Mouse (Mus musculus): ENCODE measurements around the gene Ncapd3. TPM values are rescaled to one million over a fixed set of nuclear protein-coding genes. Genes with fewer than 3 reads are reported as not detected.

The Ncapd3 gene
- total RNA-seq (2021) = 20.2 and 22.2 TPM in 2 replicates
- long read RNA-seq, experiment 1, full-length matches to known transcripts = 3 of 6 reads
- long read RNA-seq, experiment 1, partial matches to known transcripts = 1 of 6 reads
- long read RNA-seq, experiment 1, other reads (novel, unspliced or antisense) = 2 of 6 reads
- long read RNA-seq, experiment 2, full-length matches to known transcripts = 3 of 7 reads
- long read RNA-seq, experiment 2, partial matches to known transcripts = 3 of 7 reads
- long read RNA-seq, experiment 2, other reads (novel, unspliced or antisense) = 1 of 7 reads

GRCm38 (mm10) chr9:27029828-27030762 is at the start of gene Ncapd3, which contains the start of gene Vps26b:
TSS of gene Ncapd3 (plus strand) at chr9:27030175.
TSS of gene Vps26b (minus strand) at chr9:27030065.
- DNase-seq = peak; percentile 98

DNA sequence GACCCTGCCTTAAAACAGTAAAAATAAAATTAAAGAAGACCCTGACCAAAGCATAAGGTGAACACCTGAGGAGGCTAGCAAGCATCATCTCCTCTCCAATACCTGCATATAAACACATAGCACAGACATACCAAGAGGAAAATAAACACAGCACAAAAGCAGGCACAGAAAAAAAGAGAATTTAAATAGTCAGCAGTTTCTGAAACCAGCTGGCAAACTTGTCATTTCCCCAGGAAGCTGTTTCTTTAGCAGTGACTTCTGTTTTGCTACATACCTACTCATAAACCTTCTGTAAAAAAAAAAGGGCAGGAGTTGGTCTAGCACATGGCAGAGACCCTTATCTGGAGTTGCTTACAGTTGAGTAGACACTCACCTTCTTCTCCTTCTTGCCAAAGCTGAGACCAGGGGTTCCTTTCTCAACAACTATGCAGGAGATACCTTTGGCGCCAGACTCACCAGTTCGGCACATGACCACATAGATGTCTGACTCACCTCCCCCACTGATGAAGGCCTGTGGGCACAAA is 44.8 kb upstream of the Ncapd3 start:
- DNase-seq = no peak

GRCm38 (mm10) chr9:26985668-26986277 is 44.2 kb upstream of the Ncapd3 start:
- DNase-seq = no peak

- no peak for DNase-seq
Observed at GRCm38 (mm10) chr9:26990181-26990580, 39.8 kb upstream of the Ncapd3 start.

DNA sequence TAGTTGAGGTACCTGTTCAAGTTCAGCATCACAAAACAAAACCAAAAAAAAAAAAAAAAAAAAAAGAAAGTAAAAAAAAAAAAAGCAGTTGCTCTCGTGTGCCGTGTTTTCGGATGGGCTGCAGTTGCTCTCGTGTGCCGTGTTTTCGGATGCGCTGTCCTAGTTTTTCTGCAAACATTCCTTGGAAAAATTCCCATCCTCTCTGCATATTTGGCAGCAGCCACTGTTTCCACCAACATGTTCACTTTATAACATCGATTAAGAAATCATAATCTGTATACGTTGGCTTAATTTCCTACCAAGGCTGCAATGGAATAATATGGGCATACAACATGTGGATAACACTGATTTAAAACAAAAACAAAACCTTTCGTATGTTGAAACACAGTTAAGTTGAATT is 36.9 kb upstream of the Ncapd3 start:
- DNase-seq = no peak

GRCm38 (mm10) chr9:26993900-26994299 is 36.1 kb upstream of the Ncapd3 start:
- no peak for DNase-seq

DNA sequence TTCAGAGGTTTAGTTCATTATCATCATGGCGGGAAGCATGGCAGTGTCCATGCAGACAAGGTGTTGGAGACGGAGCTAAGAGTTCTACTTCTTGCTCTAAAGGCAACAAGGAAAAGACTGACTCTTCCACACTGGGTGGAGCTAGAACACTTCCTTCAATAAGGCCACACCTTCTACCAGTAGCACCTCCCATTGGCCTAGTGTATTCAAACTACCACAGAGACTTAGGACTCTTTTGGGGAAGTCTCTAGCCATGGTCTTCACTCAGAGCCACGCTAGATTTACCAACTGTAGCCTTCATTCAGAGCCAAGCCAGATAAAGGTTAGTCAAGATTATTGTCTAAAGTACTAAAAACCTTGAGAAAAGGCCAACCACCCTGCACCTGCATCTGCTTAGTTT is 32.9 kb upstream of the Ncapd3 start:
- no peak for DNase-seq

DNA sequence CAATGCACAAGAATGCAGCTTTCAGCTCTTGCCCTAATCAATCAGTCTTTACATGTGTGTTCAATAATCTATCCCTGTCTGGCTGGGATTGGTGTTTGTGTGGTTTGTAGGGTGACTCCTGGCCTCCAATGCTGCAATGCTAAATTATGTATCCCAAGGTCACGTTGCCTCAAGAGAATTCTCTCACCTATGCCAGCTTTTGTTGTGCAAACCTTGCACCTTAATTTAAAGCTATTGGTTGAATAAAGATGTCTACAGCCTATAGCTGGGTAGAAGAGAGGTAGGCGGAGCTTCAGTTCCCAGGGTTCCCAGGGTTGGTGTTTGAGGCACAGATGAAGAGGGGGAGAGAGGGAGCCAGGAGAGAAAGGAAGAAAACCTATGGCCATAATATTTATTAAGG is 32.5 kb upstream of the Ncapd3 start:
- DNase-seq = no peak

DNA sequence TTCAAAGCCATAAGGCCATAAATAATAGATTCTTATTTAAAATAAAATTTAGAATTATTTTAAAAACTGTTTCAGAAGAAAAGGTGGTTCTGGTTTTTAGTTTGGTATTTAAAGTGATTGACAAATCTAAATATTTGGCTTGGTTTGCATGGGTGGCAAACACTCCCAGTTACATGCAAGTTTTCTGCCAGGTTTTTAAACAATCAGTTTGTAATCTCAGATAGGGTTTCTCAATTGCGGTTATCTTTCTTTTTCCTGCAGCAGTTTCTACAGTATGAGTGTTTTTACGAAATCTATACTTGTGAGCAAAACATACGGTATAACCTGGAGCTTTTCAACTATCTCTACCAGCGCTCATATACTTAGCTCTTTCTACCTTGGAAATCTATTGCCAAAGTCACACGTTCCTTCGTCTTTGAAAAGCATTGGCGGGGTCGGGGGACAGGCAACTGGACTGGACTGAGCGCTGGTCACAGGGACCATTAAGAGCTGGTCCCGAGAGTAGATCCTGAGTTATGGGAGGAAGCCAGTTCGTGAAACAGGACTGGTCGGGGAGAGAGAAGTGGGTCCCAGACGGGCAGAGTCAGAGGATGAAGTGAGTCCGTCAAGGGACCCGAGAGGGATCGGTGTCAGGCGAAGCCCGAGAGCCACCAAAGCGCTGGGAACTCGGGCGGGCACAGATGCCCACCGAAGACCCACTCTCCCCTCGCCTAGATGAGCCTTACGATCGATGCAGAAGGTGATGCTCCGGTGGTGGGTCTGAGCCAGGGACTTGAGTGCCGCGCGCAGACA is 31.1 kb upstream of the Ncapd3 start:
- DNase-seq = peak; percentile 53

GRCm38 (mm10) chr9:26999461-27000395 is 30.2 kb upstream of the Ncapd3 start, which contains the start of the genes Acad8 and Thyn1:
TSS of gene Acad8 (minus strand) at chr9:26999566.
TSS of gene Thyn1 (plus strand) at chr9:26999710.
- peak; percentile 98 for DNase-seq

- DNase-seq = no peak
Observed at GRCm38 (mm10) chr9:27005231-27005630, 24.7 kb upstream of the Ncapd3 start.

GRCm38 (mm10) chr9:27005933-27006332 is 24.0 kb upstream of the Ncapd3 start:
- no peak for DNase-seq

GRCm38 (mm10) chr9:27006866-27007265 is 23.1 kb upstream of the Ncapd3 start:
- DNase-seq = no peak

DNA sequence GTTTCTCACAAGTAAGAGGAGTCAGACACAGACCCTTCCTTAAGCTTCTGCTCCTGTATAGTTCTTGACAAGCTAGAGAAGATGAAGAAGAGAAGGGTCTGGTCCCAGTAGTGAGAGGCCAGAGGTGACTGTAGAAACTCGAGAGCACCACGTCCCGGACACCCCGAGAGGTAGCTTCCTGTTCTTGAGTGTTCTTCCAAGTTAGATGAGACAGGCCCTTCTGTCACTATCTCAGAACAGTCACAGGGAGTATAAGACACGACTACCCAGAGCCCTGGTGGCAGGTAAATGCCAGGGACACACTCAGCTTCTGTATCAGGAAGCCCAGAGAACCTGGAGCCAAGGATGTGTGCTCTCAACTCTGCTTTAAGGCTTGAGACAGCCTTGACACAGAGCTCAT is 20.7 kb upstream of the Ncapd3 start:
- DNase-seq = no peak

- no peak for DNase-seq
Observed at GRCm38 (mm10) chr9:27011572-27011971, 18.4 kb upstream of the Ncapd3 start.

GRCm38 (mm10) chr9:27018961-27019360 is 11.0 kb upstream of the Ncapd3 start:
- DNase-seq = no peak

- no peak for DNase-seq
Observed at GRCm38 (mm10) chr9:27023681-27024080, 6.3 kb upstream of the Ncapd3 start.

DNA sequence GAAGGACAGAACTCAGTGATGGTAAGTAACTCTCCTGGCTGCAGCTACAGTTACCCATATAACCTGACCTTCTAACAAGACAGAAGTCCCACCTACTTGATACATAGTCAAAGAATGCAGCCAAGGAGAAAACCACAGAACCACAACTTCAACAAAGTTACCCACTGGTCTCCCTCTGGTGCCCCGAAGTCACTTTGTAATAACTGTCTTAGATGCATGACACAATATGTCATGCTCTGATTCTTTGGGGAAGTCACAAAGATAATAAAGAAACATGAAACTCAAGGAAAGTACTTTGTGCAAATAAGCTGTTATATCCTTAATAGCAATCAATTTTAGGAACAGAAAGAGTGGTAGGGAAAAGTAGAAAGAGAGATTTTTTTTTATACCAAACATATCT is 3.3 kb upstream of the Ncapd3 start:
- DNase-seq = no peak

- DNase-seq = peak; percentile 72
Observed at GRCm38 (mm10) chr9:27029022-27029827, 750 bp upstream of the Ncapd3 start.

- DNase-seq = no peak
Observed at GRCm38 (mm10) chr9:27030763-27031100, 757 bp downstream of the Ncapd3 start.
